Mouse (Mus musculus) mammary gland, adult 2 months (tissue): ENCODE measurements around the gene Dennd6a. TPM values are rescaled to one million over a fixed set of nuclear protein-coding genes. Genes with fewer than 3 reads are reported as not detected.

Source experiments
- polyA plus RNA-seq: library from polyadenylated mRNA; depleted of rRNA; stranded (reverse); fragments of >200 nt; gene quantifications from 2 replicates; pipeline ENCODE4 v1.2.3, GENCODE M21; 2012; ENCODE audit warnings: low replicate concordance; rRNA removed

Dennd6a gene
- polyA plus RNA-seq, result 10.6 and 16.6 TPM in 2 replicates

DNA sequence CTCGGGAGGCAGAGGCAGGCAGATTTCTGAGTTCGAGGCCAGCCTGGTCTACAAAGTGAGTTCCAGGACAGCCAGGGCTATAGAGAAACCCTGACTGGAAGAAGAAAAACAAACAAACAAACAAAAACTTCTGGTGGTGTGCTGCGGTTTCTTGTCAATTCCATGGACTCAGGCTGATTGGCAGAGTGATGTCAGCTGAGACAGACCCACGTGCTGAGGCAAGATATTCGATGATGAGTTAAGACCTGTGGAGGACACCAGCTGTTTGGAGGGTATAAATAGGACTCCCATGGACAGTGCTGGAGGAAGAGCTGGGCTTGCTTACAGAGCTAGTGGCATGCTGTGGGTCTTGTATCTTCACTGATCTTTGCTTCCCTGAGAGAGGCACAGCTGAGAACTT lies at the start of gene Dennd6a:
Gene Dennd6a (plus strand): TSS at position 301 of the 400 bp plus-strand sequence.

DNA sequence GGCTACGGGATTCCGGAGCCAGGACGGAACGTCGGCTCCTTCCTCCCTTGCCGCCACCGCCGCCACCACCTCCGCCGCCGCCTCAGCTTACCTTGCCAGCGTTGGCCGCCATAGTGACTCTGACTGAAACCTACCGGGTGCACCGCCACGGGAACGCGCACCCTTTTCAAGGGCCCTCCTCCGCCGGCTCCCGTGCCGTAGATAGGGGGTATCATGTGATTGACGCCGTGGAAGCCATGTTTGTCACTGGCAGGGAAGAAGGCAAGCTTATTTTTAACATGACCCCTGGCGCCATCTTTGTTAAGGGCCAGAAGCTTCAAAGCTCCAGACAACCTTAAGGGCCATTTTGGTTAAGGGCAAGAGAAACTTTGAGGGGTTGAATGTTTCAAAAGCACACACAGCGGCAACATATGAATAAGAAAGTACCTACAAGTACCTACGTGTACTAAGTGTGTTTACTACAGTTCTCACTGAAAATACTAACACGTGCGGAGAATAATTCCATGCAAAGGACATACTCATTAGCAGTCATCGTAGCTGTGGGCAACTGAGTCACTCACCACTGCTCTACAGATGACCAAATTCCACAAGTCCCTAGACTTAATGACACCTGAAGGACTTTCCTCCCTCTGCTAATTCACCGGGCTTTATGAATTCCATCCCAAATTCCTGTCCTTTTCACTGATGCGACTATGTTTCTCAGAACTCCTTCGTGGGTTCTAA lies 38.7 kb upstream of the Dennd6a start, which contains the start of gene Slmap:
Gene Slmap (minus strand): TSS at position 175 of the 723 bp plus-strand sequence.

DNA sequence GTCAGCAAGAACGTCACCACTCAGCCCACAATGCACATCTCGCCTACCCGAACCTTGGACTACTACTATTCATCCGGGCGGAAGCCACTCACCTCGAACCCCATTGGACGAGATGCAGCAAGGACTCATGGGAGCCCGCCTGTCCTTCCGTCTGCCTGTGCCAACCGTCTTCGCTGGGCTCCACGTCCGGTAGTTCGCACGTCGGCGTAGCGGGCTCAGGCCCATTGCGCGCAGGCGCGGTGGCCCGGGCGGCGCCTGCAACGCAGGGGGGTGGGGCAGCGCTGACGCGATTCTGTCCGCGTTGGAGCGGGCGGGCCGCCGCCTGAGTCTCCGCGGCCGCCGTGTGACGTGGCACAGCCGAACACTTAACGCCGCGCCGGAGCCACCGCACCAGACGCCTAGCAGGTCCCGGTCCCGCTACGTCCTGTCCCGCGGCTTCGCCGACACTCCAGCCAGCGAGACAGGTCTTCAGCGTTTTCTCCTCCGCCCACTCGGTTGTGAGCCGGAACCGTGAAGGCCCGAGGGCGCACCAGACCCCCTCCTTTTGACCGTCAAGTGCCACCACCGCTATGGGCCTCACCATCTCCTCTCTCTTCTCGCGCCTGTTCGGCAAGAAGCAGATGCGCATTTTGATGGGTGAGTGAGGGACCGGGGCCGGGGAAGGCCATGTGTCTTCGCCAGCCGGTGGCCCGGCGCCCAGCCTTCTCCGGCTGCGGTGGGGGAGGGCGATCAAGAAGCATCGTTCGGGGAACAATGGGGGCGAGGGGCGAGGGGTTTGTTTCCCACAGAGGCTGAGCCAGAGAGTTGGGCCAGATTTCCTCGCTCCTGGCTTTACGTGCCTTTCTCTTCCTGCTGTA lies 64.4 kb downstream of the Dennd6a start, which contains the start of gene Arf4:
Gene Arf4 (plus strand): TSS at position 224 of the 857 bp plus-strand sequence.

DNA sequence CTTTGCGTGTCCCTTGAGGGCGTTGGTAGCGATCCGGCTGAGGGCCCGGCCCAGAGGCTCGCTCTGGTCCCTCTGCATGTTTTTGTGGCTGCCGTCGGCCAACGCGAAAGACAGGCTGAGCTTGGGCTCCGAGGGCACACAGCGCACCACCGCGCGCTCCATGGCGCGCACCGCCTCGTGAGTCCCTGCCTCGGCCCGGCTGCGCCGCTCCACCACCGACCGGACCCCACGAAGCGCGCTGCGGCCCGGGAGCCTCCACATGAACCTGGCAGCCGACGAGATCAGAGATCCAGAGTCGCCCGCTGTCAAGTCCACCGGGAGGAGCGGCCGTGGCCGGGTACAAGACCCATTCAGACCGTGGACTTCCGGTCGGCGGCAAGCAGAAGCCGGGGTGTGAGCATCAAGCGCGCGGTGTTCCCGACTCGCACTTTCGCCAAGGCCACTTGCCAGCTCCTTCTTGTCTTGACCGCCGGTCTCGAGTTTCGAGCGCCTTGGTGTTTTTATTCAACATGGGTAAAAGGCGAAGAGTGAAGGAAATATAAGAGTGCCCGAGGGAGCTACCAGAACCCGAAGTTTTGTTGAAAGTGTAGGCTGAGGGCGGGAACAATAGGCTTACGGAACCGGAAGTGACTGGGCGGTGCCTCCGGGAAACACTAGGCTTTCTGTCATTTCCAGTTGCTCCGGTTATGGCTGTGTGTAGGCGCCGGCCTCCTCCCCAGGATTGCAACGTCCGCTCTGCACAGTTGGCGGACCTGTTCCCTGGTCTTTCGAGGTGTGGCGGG lies 95.8 kb downstream of the Dennd6a start, which contains the start of gene Pde12:
Gene Pde12 (minus strand): TSS at position 592 of the 782 bp plus-strand sequence.

Other genes with a start within 250 kb of the Dennd6a start
- gene Slmap, start 38.9 kb upstream of the Dennd6a start, polyA plus RNA-seq, result 16.6 and 34.1 TPM in 2 replicates
- 121 and 269 TPM in 2 replicates for gene Arf4, start 64.2 kb downstream of the Dennd6a start, polyA plus RNA-seq
- 4.9 and 7.1 TPM in 2 replicates for gene Pde12, start 96.0 kb downstream of the Dennd6a start, polyA plus RNA-seq
- gene Dnah12, start 119.4 kb downstream of the Dennd6a start, polyA plus RNA-seq, result not detected in 2 replicates